Mouse (Mus musculus) right cerebral cortex, postnatal 25 days (tissue): ENCODE results near the gene Klf15.

Experiments
- DNase-seq: peaks from one replicate; pipeline ENCODE4 v3.0.0; 2022

Klf15 gene

DNA sequence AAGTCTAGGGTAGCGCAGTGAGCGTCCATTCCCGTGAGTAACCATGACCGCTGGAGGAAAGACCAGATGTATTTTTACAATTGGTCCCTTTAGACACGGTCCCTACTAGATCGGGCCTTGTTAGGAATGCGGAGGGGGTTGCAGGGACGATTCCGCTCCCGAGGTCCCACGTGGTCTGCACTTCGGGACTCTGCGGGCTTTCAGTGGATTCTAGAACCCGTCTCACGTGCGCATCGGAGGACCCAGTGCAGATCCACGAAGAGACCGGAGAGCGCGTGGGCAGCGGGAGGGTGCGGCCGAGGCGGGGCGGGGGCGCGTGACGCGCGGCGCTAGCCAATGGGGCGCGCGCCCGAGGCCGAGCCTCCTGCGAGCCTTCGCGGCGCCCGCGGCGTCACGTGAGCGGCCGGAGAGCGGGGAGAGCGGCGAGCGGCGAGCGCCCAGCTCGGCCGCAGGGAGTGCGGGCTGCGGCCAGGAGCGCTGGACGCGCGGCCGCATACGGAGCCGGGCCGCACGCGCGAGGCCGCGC lies at the start of gene Klf15:
TSS of gene Klf15 (plus strand) at position 396 of the 526 bp plus-strand sequence.
- peak; percentile 89 for DNase-seq

DNA sequence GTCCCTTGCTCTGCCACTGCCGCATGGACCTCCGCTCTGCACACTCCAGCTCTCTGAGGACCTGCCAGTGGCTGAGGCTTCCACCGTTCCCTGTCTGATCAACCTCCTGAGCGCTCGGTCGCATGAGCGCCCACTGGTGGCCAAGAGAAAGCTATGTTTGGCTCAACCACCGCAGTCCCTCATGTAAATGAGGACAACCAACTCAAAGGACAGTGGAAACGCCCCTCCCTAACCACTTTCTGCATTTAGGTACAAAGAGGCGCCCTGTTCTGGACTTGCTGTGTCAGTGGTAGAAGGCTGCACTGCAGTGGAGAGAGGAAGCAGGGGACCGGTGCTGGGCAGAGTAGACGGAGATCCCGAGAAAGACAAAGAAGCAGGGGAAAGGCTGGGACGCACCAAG lies 39.8 kb upstream of the Klf15 start:
- DNase-seq: peak; percentile 82

GRCm38 (mm10) chr6:90425361-90425760 lies 37.0 kb upstream of the Klf15 start:
- no peak for DNase-seq

DNA sequence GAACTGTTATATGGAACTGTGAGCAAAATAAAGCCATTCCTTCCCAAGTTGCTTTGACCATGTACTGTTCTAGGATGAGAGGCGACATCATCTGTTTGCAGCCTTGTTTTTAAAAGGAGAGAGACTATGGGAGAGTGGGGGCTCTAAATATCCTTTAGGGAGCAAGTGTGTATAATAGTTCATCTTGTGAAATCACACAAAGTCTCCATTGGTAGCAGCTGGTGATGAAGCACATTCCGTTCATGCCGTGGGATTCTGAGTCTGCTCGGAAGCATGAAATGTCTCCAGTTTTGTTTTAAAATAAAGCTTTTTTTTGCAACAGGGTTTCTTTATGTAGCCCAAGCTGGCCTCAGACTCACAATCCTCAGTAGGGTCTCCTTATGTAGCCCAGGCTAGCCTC lies 36.4 kb upstream of the Klf15 start:
- no peak for DNase-seq

GRCm38 (mm10) chr6:90428380-90428974 lies 33.9 kb upstream of the Klf15 start, which contains the start of gene Cfap100:
Cfap100 (minus strand) TSS chr6:90428797.
- DNase-seq: peak; percentile 73

DNA sequence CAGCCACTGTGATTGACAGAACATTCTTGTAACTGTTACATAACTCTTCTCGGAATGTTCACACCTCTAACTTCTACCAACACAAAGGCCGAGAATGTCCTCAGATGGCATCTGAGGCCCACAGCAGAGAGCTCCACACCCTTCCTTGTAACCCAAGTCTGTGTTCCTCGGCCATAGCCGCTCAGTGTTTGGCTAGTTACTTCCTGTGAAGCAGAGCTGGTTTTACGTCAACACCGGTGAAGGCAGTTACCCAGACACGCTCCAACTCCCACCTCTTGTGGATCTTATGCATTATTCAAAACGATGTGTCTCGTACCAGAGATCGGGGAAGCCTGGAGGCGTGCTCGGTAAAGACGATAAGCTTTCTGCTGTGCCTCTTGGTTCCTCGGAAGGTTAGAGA lies 32.5 kb upstream of the Klf15 start:
- peak; percentile 36 for DNase-seq

GRCm38 (mm10) chr6:90431487-90431886 lies 30.9 kb upstream of the Klf15 start:
- DNase-seq: peak; percentile 69

GRCm38 (mm10) chr6:90434687-90435086 lies 27.7 kb upstream of the Klf15 start:
- DNase-seq: no peak

- peak; percentile 76 for DNase-seq
Measured at GRCm38 (mm10) chr6:90435195-90435618, 27.2 kb upstream of the Klf15 start.

DNA sequence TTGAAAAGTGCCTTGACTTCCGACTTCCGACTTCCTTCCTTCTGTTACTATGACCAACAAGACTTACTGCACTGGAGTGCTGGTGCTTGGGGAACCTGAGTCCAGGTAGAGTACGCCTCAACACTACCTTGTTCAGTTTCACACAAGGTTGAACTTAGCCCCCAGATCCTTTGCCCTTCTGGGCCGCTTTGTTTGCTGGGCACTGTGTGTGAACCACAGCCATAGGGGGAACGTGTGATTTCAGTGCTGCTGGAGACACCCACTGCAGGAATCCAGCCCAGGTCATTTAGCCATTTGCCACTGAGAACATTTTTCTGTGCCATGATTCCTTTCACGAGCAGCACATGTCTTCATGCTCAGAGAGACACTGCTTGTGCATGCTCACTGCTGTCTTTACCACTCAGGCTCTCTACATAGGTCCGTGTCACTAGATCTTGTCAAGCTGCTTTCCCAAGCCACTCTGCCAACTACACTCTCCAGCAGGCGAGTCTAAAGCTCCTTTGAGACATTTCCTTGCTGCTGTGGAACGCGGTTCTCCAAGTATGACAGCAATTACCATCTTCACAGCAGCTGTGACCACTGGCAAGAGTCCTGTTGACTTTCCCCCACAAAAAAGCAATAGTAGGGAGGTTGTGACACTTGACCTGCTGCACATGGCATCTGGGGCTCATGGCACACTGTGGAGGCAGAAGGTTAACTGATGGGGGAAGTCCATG lies 26.0 kb upstream of the Klf15 start:
- no peak for DNase-seq

DNA sequence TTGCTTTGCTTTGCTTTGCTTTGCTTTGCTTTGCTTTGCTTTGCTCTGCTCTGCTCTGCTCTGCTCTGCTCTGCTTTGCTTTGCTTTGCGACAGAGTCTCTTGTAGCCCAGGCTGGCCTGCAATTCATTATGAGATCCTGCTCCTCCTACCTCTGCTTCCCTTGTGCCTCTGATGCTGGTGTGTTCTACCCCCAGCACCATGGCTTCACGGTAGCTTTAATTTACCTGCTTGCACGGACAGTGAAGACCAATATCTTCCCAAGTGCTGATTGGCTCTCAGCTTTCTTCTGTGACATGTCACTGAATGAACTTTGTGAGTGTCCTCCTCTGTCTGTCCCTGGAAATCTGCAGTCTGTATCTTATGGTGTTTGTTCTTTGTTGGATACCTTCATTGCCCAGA lies 25.3 kb upstream of the Klf15 start:
- no peak for DNase-seq

DNA sequence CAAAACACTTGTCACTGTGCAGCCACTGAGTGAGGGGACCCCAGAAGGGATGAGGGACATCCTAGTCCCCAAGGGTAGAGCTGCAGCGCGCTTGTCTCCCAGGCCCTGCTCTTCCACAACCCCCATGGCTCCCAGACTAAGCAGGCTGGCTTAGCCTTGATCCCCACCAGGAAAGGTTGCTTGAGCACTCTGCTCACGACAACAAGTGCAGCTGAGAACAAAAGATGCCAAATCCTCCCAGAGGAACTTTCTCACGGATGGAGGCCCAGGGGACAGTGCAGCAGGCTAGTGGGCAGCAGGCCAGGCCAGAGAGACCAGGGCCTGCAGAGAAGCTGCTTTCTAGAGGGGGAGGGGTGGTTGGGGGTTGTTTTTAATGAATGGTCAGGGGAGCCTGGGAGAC lies 15.5 kb upstream of the Klf15 start:
- DNase-seq: no peak

- DNase-seq: peak; percentile 71
Measured at GRCm38 (mm10) chr6:90450179-90450578, 12.2 kb upstream of the Klf15 start.

- no peak for DNase-seq
Measured at GRCm38 (mm10) chr6:90450697-90451096, 11.7 kb upstream of the Klf15 start.

DNA sequence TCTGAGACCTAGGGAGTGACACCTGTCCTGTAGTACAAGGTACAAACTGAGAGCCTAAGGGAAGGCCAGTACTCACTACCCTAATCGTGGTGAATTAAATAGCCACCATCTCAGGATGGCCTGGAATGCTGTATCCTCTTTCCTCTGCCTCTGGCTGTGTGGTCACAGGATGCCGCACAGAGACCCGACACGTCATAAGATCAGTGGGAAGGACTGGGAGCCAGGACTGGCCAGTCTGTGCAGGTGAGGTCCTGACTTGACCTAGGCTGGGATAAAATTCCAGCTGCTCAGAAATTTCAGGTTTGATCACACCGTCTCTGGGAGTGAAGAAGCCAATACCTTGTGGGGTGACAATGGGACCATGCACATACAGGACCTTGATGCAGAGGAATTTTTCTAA lies 10.9 kb upstream of the Klf15 start:
- DNase-seq: no peak

DNA sequence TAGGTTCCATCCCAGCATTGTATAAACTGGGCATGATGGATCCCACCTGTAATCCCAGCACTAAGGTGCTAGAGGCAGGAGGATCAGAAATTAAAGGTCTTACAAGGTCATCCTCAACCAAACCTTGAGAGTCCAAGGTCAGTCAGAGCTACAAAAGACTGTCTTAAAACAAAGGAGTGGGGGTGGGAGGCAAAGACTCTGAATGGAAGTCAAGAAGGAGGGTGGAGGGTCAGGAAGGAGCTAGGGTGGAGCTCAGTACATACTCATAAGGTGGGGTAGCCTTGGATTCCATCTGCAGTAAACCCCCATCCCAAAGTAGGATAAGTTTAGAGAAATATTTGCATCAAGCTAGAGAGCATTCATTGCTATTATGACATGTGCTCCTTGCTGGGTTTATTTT lies 9.8 kb upstream of the Klf15 start:
- DNase-seq: no peak

DNA sequence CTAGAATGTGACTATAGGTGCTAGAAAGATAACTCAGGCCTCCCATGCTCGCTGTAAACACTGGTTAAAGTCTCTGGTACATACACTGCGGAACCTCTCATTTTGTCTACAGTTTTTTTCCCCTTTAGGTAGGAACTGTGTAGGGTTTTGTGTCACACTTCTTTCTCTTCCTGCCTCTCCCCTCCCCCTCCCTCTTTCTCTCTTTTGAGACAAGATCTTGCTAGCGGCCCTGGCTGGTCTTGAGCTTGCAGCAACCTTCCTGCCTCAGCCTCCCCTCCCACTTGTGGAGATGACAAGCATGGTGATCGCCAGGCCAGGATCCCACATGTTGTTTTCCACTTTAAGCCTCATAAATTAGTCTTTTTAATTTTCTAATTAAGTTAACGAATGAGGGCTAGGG lies 8.6 kb upstream of the Klf15 start:
- DNase-seq: no peak

DNA sequence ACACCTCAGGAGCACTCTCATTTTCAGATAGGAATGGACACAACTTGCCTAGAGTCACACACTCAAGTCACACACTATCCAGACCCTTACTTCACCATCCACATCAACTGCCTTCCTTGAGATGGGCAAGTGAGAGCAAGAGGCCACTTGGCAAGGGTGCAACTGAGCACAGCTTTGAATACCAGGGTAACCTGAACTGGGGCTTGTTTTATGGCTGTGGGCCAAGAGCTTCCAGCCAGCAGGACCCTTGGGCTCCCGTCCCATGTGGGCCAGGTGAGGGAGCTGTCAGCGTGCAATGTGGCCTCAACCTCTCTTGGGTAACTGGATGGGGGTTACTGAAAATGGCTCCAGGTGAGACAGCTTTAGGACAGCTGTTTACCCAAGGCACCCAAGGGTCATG lies 5.0 kb upstream of the Klf15 start:
- no peak for DNase-seq

DNA sequence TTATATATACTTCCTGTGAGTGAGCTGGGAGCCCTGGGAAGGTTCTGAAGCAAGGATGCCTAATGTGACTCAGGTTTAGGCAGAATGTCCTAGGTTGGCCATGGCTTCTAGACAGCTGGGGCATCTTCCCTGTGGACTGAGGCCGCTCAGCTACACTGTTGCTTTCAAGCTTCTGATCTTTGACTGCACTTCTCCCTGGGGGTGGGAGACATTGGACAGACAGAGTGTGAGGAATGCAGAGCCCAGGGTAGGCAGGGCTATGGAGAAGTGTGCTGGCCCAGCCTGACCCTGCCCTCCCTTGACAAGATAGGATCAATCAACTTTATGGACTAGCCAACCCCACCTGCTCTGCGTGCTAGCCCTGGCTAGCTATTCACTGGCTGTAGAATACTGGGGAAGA lies 1.2 kb upstream of the Klf15 start:
- DNase-seq: no peak

DNA sequence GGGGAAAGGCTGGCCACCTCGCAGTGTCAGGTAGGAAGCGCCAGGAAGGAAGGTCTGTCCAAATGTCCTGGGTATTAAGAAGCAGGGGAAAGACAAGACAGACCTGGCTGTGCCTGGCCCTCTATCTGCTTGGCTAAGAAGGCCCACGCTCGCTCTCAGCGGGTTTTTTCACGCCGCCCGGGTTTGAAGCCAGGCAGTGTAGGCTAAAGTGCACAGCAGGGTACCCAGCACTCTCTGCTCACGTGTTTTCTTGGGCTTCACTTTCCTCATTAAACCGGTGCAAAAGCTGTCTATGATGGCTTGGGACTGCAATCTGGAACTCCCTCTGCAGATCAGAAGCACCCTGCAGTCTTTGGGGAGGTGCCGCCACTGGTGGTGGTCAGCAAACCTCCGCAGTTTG lies 605 bp upstream of the Klf15 start:
- DNase-seq: no peak

DNA sequence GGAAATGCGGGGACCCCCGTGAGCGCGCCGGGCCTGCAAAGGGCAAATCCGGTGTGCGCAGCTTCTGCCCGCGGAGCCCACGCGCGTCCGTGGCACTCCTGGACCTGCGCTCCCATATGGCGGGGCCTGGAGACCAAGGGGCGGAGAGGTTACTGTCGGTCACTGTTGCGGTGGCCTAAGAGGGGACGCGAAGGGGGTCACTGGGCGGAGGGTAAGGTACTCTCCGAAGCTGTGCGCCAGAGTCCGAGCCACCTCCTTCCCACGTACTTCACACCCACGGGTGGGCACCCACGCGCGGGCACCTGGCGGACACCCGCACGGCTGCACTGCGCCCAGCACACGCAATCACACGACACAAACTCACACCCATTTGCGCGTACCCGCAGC lies 458 bp downstream of the Klf15 start:
- peak; percentile 42 for DNase-seq

DNA sequence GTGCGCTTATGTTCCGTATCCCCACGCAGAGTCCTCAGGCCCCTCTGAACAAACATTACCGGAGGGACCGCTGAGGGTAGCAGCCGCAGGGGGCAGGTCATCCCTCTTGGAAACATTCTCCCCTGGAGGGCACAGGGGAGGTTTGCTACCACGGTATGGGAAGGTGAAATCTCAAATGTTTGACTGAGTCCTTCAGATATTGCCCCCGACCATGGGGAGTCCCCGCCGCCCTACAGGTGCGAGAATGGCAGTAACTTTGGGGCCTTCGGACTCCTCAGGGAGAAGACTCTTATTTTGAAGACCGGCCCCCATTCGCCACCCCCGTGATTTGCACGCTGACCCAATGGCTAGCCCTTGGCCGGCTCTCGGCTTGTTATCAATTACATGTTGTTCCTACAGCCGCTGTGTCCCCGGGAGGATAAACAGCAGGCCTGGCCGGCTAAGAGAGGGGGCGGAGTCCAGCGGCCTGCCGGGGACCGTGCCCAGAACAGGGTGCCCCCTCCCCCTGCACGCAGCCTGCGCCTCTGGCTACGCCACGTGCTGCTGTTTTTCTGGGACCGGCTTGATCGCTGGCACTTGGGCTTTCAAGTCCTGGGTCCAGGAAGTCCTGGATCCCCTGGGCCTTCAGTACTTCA lies 969 bp downstream of the Klf15 start:
- DNase-seq: peak; percentile 85

GRCm38 (mm10) chr6:90463890-90464421 lies 1.6 kb downstream of the Klf15 start:
- no peak for DNase-seq
